Mouse (Mus musculus) embryonic facial prominence, embryonic 12.5 days (tissue): ENCODE data around the gene Ganab. TPM values are rescaled to one million over a fixed set of nuclear protein-coding genes. Genes with fewer than 3 reads are reported as not detected.

Source experiments
- ATAC-seq: fragments of 200-750 bp; cut with Nextera tagmentation; 2 replicates; pipeline ENCODE4 v1.8.0; 2017; ENCODE audit not compliant: insufficient number of reproducible peaks, insufficient read depth, low FRiP score, low TSS enrichment
- H3K27ac ChIP-seq: fragments of 300-500 bp; sonication (generic); 2 replicates; pipeline ENCODE4 v1.5.1; 2016; ENCODE audit warnings: mild to moderate bottlenecking
- H3K27me3 ChIP-seq: fragments of 300-500 bp; sonication (generic); 2 replicates; pipeline ENCODE4 v1.6.1; 2016; ENCODE audit warnings: mild to moderate bottlenecking, moderate library complexity
- H3K36me3 ChIP-seq: fragments of 300-500 bp; sonication (generic); 2 replicates; pipeline ENCODE4 v1.6.1; 2016; ENCODE audit warnings: mild to moderate bottlenecking
- H3K4me1 ChIP-seq: fragments of 300-500 bp; sonication (generic); 2 replicates; pipeline ENCODE4 v1.6.1; 2016
- H3K4me2 ChIP-seq: fragments of 300-500 bp; sonication (generic); replicated peaks from 2 replicates; pipeline ENCODE4 v1.6.1; 2016; ENCODE audit warnings: mild to moderate bottlenecking, moderate library complexity
- H3K4me3 ChIP-seq: fragments of 300-500 bp; sonication (generic); 2 replicates; pipeline ENCODE4 v1.5.1; 2016; ENCODE audit warnings: mild to moderate bottlenecking
- H3K9ac ChIP-seq: fragments of 300-500 bp; sonication (generic); 2 replicates; pipeline ENCODE4 v1.6.1; 2016; ENCODE audit warnings: mild to moderate bottlenecking, moderate library complexity
- H3K9me3 ChIP-seq: fragments of 300-500 bp; sonication (generic); 2 replicates; pipeline ENCODE4 v1.6.1; 2016; ENCODE audit warnings: mild to moderate bottlenecking, moderate library complexity
- WGBS: fragments of 180-500 bp; shearing (Covaris S2); methylation state at CpG from one replicate; pipeline ENCODE4 v1.1.7; 2016; 5-methylcytosine and 5-hydroxymethylcytosine counted together
- microRNA-seq: library from miRNA; unstranded; fragments of <30 nt; microRNA quantifications from one replicate; pipeline ENCODE4, GENCODE M21; 2017
- polyA plus RNA-seq: library from polyadenylated mRNA; unstranded; fragments of >200 nt; fragmentation: Nextera tagmentation; extraction: Ambion mirVana; gene quantifications from 2 replicates; pipeline ENCODE4 v1.2.1, GENCODE M21; 2016

Ganab gene
- polyA plus RNA-seq, 1 experiment from 2014 or later: 119 TPM

GRCm38 (mm10) chr19:8953135-8954039, 55.5 kb downstream of the Ganab start, which contains the start of gene Tut1:
Gene Tut1, plus strand, starts transcription at chr19:8953847.
- Histone ChIP-seq H3K4me3 (peak within 1 kb of the TSS; percentile 77), H3K27me3 (no peaks in the 10 kb centered on the region), H3K4me1 (peaks cover 21% of the 10 kb centered on the region), H3K27ac (peak within 1 kb of the TSS; percentile 78), H3K4me2 (peak within 1 kb of the TSS; percentile 83), H3K36me3 (peaks cover 64% of the 10 kb centered on the region), H3K9me3 (no peaks in the 10 kb centered on the region), H3K9ac (peak within 1 kb of the TSS; percentile 78)
- peak; percentile 85 for ATAC-seq
- WGBS: 4% methylated on average over 46 of the region's 46 CpGs

GRCm38 (mm10) chr19:8954171-8954570, 56.3 kb downstream of the Ganab start:
- H3K36me3 ChIP-seq: peaks cover 58% of the 10 kb centered on the region
- peak overlapping the region; percentile 77 for H3K4me3 ChIP-seq
- 9% methylated on average over 9 of the region's 9 CpGs for WGBS
- no peaks in the 10 kb centered on the region for H3K9me3 ChIP-seq
- H3K27ac ChIP-seq: peak overlapping the region; percentile 73
- peaks cover 21% of the 10 kb centered on the region for H3K4me1 ChIP-seq
- no peak for ATAC-seq
- peak overlapping the region; percentile 83 for H3K4me2 ChIP-seq
- H3K27me3 ChIP-seq: no peaks in the 10 kb centered on the region
- peak overlapping the region; percentile 78 for H3K9ac ChIP-seq

- Histone ChIP-seq H3K36me3 (peaks cover 70% of the 10 kb centered on the region), H3K4me3 (no peak overlapping the region), H3K9me3 (no peaks in the 10 kb centered on the region), H3K4me1 (peaks cover 14% of the 10 kb centered on the region), H3K27ac (no peak overlapping the region), H3K27me3 (no peaks in the 10 kb centered on the region), H3K4me2 (no peak overlapping the region), H3K9ac (no peak overlapping the region)
- ATAC-seq: no peak
- WGBS: 83% methylated on average over 2 of the region's 2 CpGs
Observed at GRCm38 (mm10) chr19:8962256-8962655, 64.4 kb downstream of the Ganab start.

- H3K9ac ChIP-seq: peak overlapping the region; percentile 64; the same call in 1 of the 2 replicates
- 0 out of 2 replicates have a peak overlapping the region, but pooled peaks have one; percentile 94 for H3K27ac ChIP-seq
- 89% methylated on average over 11 of the region's 11 CpGs for WGBS
- no peaks in the 10 kb centered on the region for H3K9me3 ChIP-seq
- H3K36me3 ChIP-seq: peaks cover 69% of the 10 kb centered on the region
- peak overlapping the region; percentile 73; the same call in 1 of the 2 replicates for H3K4me3 ChIP-seq
- no peak overlapping the region for H3K4me2 ChIP-seq
- H3K4me1 ChIP-seq: peaks cover 20% of the 10 kb centered on the region
- ATAC-seq: no peak
- no peaks in the 10 kb centered on the region for H3K27me3 ChIP-seq
Observed at GRCm38 (mm10) chr19:8965075-8965474, 67.2 kb downstream of the Ganab start.

- 78% methylated on average over 8 of the region's 8 CpGs for WGBS
Observed at GRCm38 (mm10) chr19:8965771-8966170, 67.9 kb downstream of the Ganab start.

GRCm38 (mm10) chr19:8966198-8966589, 68.3 kb downstream of the Ganab start:
- WGBS: 39% methylated on average over 5 of the region's 5 CpGs
- no peak for ATAC-seq

More at GRCm38 (mm10) chr19:8965771-8966170, 67.9 kb downstream of the Ganab start:
- H3K27me3 ChIP-seq: no peaks in the 10 kb centered on the region
- peaks cover 20% of the 10 kb centered on the region for H3K4me1 ChIP-seq
- peaks cover 69% of the 10 kb centered on the region for H3K36me3 ChIP-seq
- peak overlapping the region; percentile 73 for H3K4me3 ChIP-seq
- ATAC-seq: no peak
- H3K9me3 ChIP-seq: no peaks in the 10 kb centered on the region
- H3K9ac ChIP-seq: peak overlapping the region; percentile 64
- peak overlapping the region; percentile 84 for H3K4me2 ChIP-seq
- peak overlapping the region; percentile 94 for H3K27ac ChIP-seq

More at GRCm38 (mm10) chr19:8966198-8966589, 68.3 kb downstream of the Ganab start:
- Histone ChIP-seq H3K9me3 (no peaks in the 10 kb centered on the region), H3K27ac (peak overlapping the region; percentile 94), H3K9ac (peak overlapping the region; percentile 64), H3K4me3 (peak overlapping the region; percentile 73), H3K27me3 (no peaks in the 10 kb centered on the region), H3K4me2 (peak overlapping the region; percentile 84), H3K36me3 (peaks cover 72% of the 10 kb centered on the region), H3K4me1 (peaks cover 20% of the 10 kb centered on the region)

Small RNA genes within 50 kb of the gene (microRNA-seq; reads per million reads assigned to microRNA genes)
- gene Mir5136: not detected

Other genes with a start within 250 kb of the Ganab start
- gene Chrm1, start 234.3 kb upstream of the Ganab start, polyA plus RNA-seq: 0.63 and 0.69 TPM in 2 replicates
- 119 and 122 TPM in 2 replicates for gene Slc3a2, start 174.7 kb upstream of the Ganab start, polyA plus RNA-seq
- gene Wdr74, start 162.2 kb upstream of the Ganab start, polyA plus RNA-seq: 88.5 and 98.3 TPM in 2 replicates
- 2.6 and 2.7 TPM in 2 replicates for gene 1700092M07Rik, start 157.4 kb upstream of the Ganab start, polyA plus RNA-seq
- 165 and 172 TPM in 2 replicates for gene Stx5a, start 156.7 kb upstream of the Ganab start, polyA plus RNA-seq
- 218 and 221 TPM in 2 replicates for gene Nxf1, start 141.0 kb upstream of the Ganab start, polyA plus RNA-seq
- 202 and 221 TPM in 2 replicates for gene Tmem223, start 127.1 kb upstream of the Ganab start, polyA plus RNA-seq
- gene Tmem179b, start 123.6 kb upstream of the Ganab start, polyA plus RNA-seq: 48.4 and 54.1 TPM in 2 replicates
- gene Taf6l, start 111.7 kb upstream of the Ganab start, polyA plus RNA-seq: 39.9 and 40.4 TPM in 2 replicates
- 166 and 170 TPM in 2 replicates for gene Polr2g, start 99.5 kb upstream of the Ganab start, polyA plus RNA-seq
- 6.5 and 7.2 TPM in 2 replicates for gene Zbtb3, start 95.5 kb upstream of the Ganab start, polyA plus RNA-seq
- 71.3 and 71.7 TPM in 2 replicates for gene Ttc9c, start 78.7 kb upstream of the Ganab start, polyA plus RNA-seq
- 6.2 TPM in 2 replicates for gene Hnrnpul2, start 78.1 kb upstream of the Ganab start, polyA plus RNA-seq
- gene AC129217.1, start 68.3 kb upstream of the Ganab start, polyA plus RNA-seq: not detected in 2 replicates
- gene Bscl2, start 60.6 kb upstream of the Ganab start, polyA plus RNA-seq: 43.0 and 47.5 TPM in 2 replicates
- 30.5 and 38.9 TPM in 2 replicates for gene Gng3, start 58.9 kb upstream of the Ganab start, polyA plus RNA-seq
- 0.18 and 0.77 TPM in 2 replicates for gene Lrrn4cl, start 47.3 kb upstream of the Ganab start, polyA plus RNA-seq
- gene Ubxn1, start 26.6 kb upstream of the Ganab start, polyA plus RNA-seq: 179 and 189 TPM in 2 replicates
- 66.0 and 67.6 TPM in 2 replicates for gene Uqcc3, start 17.1 kb upstream of the Ganab start, polyA plus RNA-seq
- 82.3 and 88.4 TPM in 2 replicates for gene Lbhd1, start 14.3 kb upstream of the Ganab start, polyA plus RNA-seq
- not detected in 2 replicates for gene Gm49403, start 14.1 kb upstream of the Ganab start, polyA plus RNA-seq
- gene 1810009A15Rik, start 9.2 kb upstream of the Ganab start, polyA plus RNA-seq: 98.0 and 107 TPM in 2 replicates
- not detected in 2 replicates for gene Gm49416, start 9.1 kb upstream of the Ganab start, polyA plus RNA-seq
- gene Ints5, start 5.1 kb upstream of the Ganab start, polyA plus RNA-seq: 50.4 and 51.5 TPM in 2 replicates
- 54.6 and 58.5 TPM in 2 replicates for gene B3gat3, start 22.3 kb downstream of the Ganab start, polyA plus RNA-seq
- gene Rom1, start 31.3 kb downstream of the Ganab start, polyA plus RNA-seq: 2.7 and 3.0 TPM in 2 replicates
- 29.0 and 29.7 TPM in 2 replicates for gene Eml3, start 31.5 kb downstream of the Ganab start, polyA plus RNA-seq
- 202 and 211 TPM in 2 replicates for gene Mta2, start 43.8 kb downstream of the Ganab start, polyA plus RNA-seq
- 35.6 and 38.1 TPM in 2 replicates for gene Tut1, start 55.8 kb downstream of the Ganab start, polyA plus RNA-seq
- gene Eef1g, start 69.0 kb downstream of the Ganab start, polyA plus RNA-seq: 471 and 477 TPM in 2 replicates
- gene Ahnak, start 91.2 kb downstream of the Ganab start, polyA plus RNA-seq: 24.4 and 27.7 TPM in 2 replicates
- not detected in 2 replicates for gene Scgb1a1, start 189.9 kb downstream of the Ganab start, polyA plus RNA-seq
- gene Asrgl1, start 237.6 kb downstream of the Ganab start, polyA plus RNA-seq: 16.4 and 17.6 TPM in 2 replicates